Mouse (Mus musculus): Measurements from ENCODE around the gene Pnpo. TPM values are rescaled to one million over a fixed set of nuclear protein-coding genes. Genes with fewer than 3 reads are reported as not detected.

The Pnpo gene
- polyA plus RNA-seq, 1 experiment from 2014 or later = 28.2 TPM

DNA sequence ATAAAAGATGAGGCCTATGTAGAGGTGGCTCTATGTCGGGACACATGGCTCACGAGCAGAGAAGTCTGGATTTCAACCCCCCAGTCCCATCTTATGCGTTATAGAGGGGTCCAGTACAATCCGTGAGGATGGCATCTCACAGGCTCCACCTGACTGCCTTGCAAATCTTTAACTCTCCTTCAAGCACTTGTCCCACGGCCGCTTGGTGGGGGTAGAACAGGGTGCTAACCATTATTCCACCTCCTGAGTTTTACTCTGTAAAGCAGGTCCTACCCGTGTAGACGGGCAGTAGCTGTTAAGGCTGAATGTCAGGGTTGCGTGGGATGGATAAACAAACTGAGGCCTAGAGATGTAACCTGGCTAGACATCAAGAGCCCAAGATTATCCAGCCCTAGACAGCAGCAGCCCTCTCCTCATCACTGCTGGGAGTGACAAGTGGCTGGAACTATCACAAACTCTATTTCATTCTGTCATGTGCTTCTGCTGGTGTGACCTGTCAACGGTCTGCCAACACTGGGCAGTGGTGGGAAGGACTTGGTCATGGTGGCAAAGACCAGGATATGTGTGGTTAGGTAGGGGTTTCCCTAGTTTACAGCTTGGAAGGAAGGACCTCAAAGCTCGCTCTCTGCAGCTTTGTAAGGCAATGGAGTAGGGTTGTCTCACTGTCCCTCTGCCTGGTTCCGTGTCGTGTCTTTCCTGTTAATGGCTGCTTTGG lies 10.1 kb downstream of the Pnpo start:
- Histone ChIP-seq H3K9ac (no peak overlapping the region), H3K4me3 (replicated peaks) (no peak overlapping the region), H3K27me3 (peaks cover 5% of the 10 kb centered on the region; the same call in 1 of the 2 replicates), H3K36me3 (no peaks in the 10 kb centered on the region), H3K27ac (replicated peaks) (no peak overlapping the region), H3K4me2 (replicated peaks) (no peak overlapping the region), H3K9me3 (replicated peaks) (no peaks in the 10 kb centered on the region), H3K4me1 (peaks cover 12% of the 10 kb centered on the region)
- 85% methylated on average over 13 of the region's 13 CpGs for WGBS
- ATAC-seq (ENCODE audit: insufficient number of reproducible peaks, low FRiP score, low TSS enrichment, low read depth) = no peak

DNA sequence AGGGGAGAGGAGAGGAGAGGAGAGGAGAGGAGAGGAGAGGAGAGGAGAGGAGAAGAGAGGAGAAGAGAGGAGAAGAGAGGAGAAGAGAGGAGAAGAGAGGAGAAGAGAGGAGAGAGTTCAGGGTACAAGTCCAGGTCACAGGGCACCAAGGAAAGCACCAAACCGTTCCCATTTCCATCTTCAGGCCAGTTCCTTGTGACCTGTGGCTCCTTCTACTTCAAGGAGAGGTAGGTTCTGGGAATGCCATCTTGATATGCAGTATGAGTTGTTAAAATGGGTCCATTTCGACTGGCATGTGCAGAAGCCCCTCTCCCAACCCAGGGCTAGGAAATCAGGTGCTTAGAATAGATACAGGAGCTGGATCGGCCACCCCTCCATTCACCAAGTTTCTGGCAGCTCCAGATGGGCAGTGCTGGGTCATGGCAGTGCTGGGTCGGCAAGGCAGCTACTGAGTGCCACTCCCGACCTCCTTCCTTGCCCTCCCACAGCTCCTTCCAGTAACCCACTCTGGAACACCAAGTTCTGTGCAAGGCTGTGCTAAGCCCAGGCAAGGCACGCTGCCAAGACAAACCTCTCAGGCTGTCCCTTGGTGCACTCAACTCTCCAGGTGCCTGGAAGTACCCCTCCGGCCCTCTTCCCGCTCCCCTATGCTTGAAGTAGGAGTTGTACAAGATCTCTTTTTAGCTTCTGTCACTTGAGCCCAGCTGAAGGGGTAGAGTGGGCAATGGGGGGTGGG lies 12.3 kb downstream of the Pnpo start:
- H3K4me2 ChIP-seq (replicated peaks) = no peak overlapping the region
- H3K4me1 ChIP-seq = peaks cover 15% of the 10 kb centered on the region
- ATAC-seq (ENCODE audit: insufficient number of reproducible peaks, low FRiP score, low TSS enrichment, low read depth) = no peak
- H3K27me3 ChIP-seq = peaks cover 19% of the 10 kb centered on the region; the same call in 1 of the 2 replicates
- H3K36me3 ChIP-seq = no peaks in the 10 kb centered on the region
- H3K4me3 ChIP-seq (replicated peaks) = no peak overlapping the region
- H3K27ac ChIP-seq (replicated peaks) = no peak overlapping the region
- H3K9ac ChIP-seq = no peak overlapping the region
- H3K9me3 ChIP-seq (replicated peaks) = no peaks in the 10 kb centered on the region
- WGBS = 48% methylated on average over 8 of the region's 8 CpGs

DNA sequence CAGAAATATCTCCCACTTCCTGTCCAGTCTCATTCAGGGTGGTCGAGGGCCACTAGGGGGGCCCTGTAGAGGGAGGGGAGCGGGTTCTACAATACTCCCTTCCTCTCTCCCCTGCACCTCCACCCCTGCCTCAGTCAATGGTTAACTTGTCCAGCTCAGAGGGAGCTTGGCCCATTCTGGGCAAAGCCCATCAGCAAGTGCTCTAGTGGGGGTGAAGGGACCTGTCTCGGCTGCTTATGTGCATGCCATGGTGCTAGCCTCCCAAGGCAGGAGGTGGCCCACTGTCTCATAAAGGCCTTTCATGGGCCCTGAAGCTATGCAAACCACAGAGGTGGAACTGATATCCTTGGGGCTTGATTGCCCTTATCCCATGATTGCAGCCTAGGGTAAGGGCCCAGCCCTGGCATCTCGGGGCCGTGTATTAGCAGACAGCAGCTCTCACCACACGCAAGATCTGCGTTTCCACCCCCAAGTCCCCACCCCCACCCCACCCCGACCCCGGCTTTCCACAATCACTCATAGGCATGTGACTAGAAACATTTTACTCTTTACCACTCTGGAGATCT lies 13.9 kb downstream of the Pnpo start:
- Histone ChIP-seq H3K9ac (no peak overlapping the region), H3K4me1 (peaks cover 15% of the 10 kb centered on the region), H3K27ac (replicated peaks) (peak overlapping the region; percentile 48), H3K4me3 (replicated peaks) (no peak overlapping the region), H3K9me3 (replicated peaks) (no peaks in the 10 kb centered on the region), H3K36me3 (no peaks in the 10 kb centered on the region), H3K27me3 (peaks cover 19% of the 10 kb centered on the region; the same call in 1 of the 2 replicates), H3K4me2 (replicated peaks) (peak overlapping the region; percentile 24; the same call in 1 of the 2 replicates)
- WGBS = 62% methylated on average over 9 of the region's 9 CpGs
- no peak for ATAC-seq (ENCODE audit: insufficient number of reproducible peaks, low FRiP score, low TSS enrichment, low read depth)

DNA sequence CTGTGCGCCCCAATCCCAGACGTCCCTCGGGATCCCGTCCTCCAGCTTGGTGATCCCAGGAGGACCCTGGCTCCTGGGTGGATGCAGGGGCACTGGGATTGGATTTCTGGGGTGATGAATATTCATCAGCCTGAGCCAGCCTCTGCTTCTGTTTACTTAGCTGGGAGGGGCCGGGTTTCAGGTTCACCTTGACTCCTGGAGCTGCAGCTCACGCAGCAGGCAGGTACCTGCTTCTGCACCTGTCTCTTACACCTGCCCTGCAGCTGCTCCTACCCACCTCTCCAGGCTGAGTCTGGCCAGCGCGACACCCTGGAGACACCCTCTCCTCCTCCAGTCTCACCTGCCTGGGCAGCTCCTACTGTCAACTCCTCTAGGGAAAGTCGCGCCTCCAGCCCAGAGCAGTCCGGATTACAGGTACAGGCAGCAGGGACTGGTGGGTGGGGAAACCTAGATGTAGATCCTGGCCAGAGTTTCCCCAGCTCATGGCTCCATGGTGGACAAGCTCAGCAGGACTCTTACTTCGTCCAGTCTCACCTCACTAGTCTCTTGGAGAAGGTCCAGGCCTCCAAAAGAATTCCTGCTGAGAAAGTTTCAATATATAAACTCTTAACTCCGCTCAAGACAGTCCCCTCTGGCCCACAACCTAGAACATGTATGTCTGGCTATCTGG lies 14.6 kb downstream of the Pnpo start:
- Histone ChIP-seq H3K4me2 (replicated peaks) (peak overlapping the region; percentile 24), H3K27ac (replicated peaks) (peak overlapping the region; percentile 73), H3K36me3 (no peaks in the 10 kb centered on the region), H3K4me1 (peaks cover 15% of the 10 kb centered on the region), H3K9ac (0 out of 2 replicates have a peak overlapping the region, but pooled peaks have one; percentile 16), H3K27me3 (peaks cover 19% of the 10 kb centered on the region; the same call in 1 of the 2 replicates), H3K4me3 (replicated peaks) (no peak overlapping the region), H3K9me3 (replicated peaks) (no peaks in the 10 kb centered on the region)
- peak; percentile 67 for ATAC-seq (ENCODE audit: insufficient number of reproducible peaks, low FRiP score, low TSS enrichment, low read depth)
- 13% methylated on average over 13 of the region's 13 CpGs for WGBS

DNA sequence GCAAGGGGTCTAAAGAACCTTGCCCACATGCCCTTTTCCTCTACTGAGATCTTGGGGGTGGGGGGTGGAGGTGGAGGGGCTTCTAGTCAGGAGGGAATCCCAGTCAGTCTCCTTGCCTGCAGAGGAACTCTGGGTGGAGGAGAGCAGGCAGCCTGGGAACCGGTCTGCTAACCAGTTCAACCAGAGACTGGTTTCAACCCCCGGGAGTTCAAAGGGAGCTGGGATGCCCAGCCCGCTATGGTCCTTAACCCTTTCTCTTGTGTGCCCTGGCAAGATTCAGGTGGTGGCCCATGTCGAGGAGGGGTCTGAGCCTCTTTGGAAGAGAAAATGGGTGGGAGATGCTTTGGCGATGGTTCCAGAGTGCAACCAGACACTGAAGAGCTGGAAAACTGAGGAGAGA lies 15.1 kb downstream of the Pnpo start:
- H3K4me2 ChIP-seq (replicated peaks) = peak overlapping the region; percentile 24; the same call in 1 of the 2 replicates
- peak overlapping the region; percentile 73 for H3K27ac ChIP-seq (replicated peaks)

DNA sequence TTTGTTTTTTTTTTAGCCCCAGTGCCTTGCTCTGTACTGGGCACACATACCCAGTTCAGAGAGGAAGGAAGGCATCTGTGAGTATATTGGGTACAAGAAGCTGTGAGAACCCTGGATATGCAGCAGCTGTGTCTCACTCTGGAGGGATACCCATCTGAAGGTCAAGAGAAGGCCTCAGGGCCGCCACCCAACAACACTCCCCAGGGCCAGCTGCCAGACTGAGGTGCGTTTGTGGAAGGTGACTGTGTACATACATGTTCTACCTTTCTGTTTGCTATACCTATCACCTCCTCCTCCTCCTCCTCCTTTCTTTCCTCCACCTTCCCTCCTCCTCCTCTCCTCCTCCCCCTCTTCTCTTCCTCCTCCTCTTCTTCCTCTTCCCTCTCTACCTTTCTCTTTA lies 15.7 kb downstream of the Pnpo start, which contains the start of gene Prr15l:
TSS of gene Prr15l (plus strand) at position 17 of the 400 bp plus-strand sequence.
- H3K27me3 ChIP-seq = peaks cover 19% of the 10 kb centered on the region; the same call in 1 of the 2 replicates
- H3K27ac ChIP-seq (replicated peaks) = peak within 1 kb of the TSS; percentile 73
- H3K9me3 ChIP-seq (replicated peaks) = no peaks in the 10 kb centered on the region
- WGBS = 42% methylated on average over 2 of the region's 2 CpGs
- H3K4me2 ChIP-seq (replicated peaks) = peak within 1 kb of the TSS; percentile 24; the same call in 1 of the 2 replicates
- no peak within 1 kb of the TSS for H3K9ac ChIP-seq
- peaks cover 15% of the 10 kb centered on the region for H3K4me1 ChIP-seq
- no peak within 1 kb of the TSS for H3K4me3 ChIP-seq (replicated peaks)
- no peak for ATAC-seq (ENCODE audit: insufficient number of reproducible peaks, low FRiP score, low TSS enrichment, low read depth)
- no peaks in the 10 kb centered on the region for H3K36me3 ChIP-seq

More for the DNA sequence above, 15.1 kb downstream of the Pnpo start:
- Histone ChIP-seq H3K36me3 (no peaks in the 10 kb centered on the region), H3K9me3 (replicated peaks) (no peaks in the 10 kb centered on the region), H3K9ac (no peak overlapping the region), H3K27me3 (peaks cover 19% of the 10 kb centered on the region; the same call in 1 of the 2 replicates), H3K4me1 (peaks cover 15% of the 10 kb centered on the region), H3K4me3 (replicated peaks) (no peak overlapping the region)
- ATAC-seq (ENCODE audit: insufficient number of reproducible peaks, low FRiP score, low TSS enrichment, low read depth) = 0 out of 2 replicates have a peak, but pooled peaks have one; percentile 8
- 2% methylated on average over 5 of the region's 5 CpGs for WGBS

DNA sequence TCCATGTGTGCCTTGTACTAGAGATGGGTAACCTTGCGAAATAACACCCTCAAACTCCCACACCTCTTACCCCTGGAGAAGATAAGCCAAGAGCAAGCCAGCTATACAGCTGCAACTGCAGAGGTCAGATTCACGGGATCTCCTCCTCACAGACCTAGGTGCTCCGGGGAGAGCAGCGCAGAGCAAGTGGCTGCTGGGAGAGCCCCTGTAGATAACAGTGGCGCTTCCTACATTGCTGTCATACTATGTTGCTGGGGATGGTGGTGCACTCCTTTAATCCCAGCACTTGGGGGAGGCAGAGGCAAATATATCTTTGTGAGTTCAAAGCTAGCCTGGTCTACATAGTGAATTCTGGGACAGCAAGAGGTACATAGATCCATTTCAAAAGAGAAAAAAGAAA lies 17.2 kb downstream of the Pnpo start:
- Histone ChIP-seq H3K27ac (replicated peaks) (no peak overlapping the region), H3K4me2 (replicated peaks) (no peak overlapping the region), H3K4me1 (peaks cover 15% of the 10 kb centered on the region), H3K27me3 (peaks cover 19% of the 10 kb centered on the region; the same call in 1 of the 2 replicates), H3K4me3 (replicated peaks) (no peak overlapping the region), H3K36me3 (no peaks in the 10 kb centered on the region), H3K9ac (no peak overlapping the region), H3K9me3 (replicated peaks) (no peaks in the 10 kb centered on the region)
- 81% methylated on average over 5 of the region's 5 CpGs for WGBS
- no peak for ATAC-seq (ENCODE audit: insufficient number of reproducible peaks, low FRiP score, low TSS enrichment, low read depth)

DNA sequence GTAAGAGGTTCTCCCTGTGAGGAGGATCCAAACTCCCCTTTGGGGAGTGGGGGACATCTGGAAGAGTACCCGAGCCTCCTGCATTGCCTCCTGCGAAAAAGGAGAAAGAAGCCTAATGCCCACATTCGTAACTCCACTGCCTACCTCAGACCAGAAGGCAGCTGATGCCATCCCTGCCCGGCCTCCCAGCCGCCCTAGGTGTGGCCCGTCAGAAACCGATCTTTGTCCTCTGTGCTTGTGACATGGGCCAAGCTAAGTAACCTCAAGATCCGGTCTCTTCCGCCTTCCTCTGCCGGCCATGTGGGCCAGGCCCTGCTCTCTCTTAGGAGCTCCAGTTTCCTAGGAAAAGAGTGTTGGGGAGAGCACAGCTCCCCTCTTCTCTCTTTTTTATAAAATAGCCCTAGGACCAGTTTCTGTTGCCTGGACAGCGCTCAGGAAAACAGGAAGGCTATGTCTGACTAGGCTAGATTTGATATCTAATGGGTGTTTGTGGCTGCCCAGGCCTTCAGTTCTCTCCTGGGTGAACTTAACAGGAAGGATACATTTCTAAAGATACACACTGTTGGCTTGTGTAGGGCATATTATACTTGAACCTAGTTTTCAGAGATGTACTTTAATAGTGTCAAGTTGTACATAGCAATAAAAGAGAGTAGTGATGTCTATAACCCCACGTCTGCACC lies 18.2 kb downstream of the Pnpo start:
- ATAC-seq (ENCODE audit: insufficient number of reproducible peaks, low FRiP score, low TSS enrichment, low read depth) = no peak
- WGBS = 82% methylated on average over 12 of the region's 12 CpGs

DNA sequence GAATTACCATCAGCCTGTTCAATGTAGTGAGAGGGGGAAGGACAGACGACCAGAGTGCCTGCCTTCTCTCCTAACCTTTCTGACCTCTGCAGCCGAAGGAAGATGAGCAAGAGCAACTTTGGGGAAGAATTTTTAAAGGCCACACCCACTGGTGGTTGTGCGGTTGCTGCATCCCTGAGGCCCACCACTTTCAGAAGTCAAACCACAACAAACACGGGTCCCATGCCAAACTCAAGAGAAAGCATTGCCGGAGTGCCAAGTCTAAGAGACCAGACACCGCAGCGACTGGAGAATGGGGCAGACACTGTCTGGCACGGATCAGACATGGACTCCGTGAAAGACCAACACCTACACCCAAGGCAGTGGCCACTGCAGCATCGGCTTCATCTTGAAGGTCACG lies 18.9 kb downstream of the Pnpo start:
- H3K27me3 ChIP-seq = peaks cover 17% of the 10 kb centered on the region; the same call in 1 of the 2 replicates
- H3K36me3 ChIP-seq = no peaks in the 10 kb centered on the region
- no peak overlapping the region for H3K4me2 ChIP-seq (replicated peaks)
- H3K9ac ChIP-seq = no peak overlapping the region
- no peak overlapping the region for H3K27ac ChIP-seq (replicated peaks)
- no peak for ATAC-seq (ENCODE audit: insufficient number of reproducible peaks, low FRiP score, low TSS enrichment, low read depth)
- 70% methylated on average over 11 of the region's 11 CpGs for WGBS
- H3K4me1 ChIP-seq = peaks cover 15% of the 10 kb centered on the region
- no peak overlapping the region for H3K4me3 ChIP-seq (replicated peaks)
- no peaks in the 10 kb centered on the region for H3K9me3 ChIP-seq (replicated peaks)

More for the DNA sequence above, 18.2 kb downstream of the Pnpo start:
- Histone ChIP-seq H3K27me3 (peaks cover 19% of the 10 kb centered on the region; the same call in 1 of the 2 replicates), H3K36me3 (no peaks in the 10 kb centered on the region), H3K27ac (replicated peaks) (no peak overlapping the region), H3K4me2 (replicated peaks) (no peak overlapping the region), H3K9me3 (replicated peaks) (no peaks in the 10 kb centered on the region), H3K4me1 (peaks cover 15% of the 10 kb centered on the region), H3K9ac (no peak overlapping the region), H3K4me3 (replicated peaks) (no peak overlapping the region)

DNA sequence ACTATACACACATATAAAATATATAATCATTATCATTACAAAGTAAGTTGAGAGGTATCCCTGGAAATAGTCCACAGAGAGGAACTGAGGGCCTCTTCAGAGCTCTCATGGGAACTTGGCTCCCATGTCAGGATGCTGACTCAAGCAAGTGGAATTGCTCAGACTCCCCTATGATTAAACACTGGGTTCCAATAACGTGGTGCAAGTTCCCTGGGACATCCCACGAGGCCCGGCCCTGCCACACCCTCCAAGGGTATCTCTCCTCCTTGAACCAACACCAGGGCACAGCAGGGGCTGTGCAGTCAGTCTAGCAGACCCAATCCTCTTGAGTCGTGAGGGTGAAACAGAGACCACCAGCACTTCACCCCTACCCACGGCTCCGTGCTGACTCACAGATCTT lies 24.8 kb downstream of the Pnpo start:
- Histone ChIP-seq H3K27me3 (no peaks in the 10 kb centered on the region), H3K4me1 (peaks cover 15% of the 10 kb centered on the region), H3K27ac (replicated peaks) (no peak overlapping the region), H3K4me2 (replicated peaks) (no peak overlapping the region), H3K9me3 (replicated peaks) (no peaks in the 10 kb centered on the region), H3K9ac (no peak overlapping the region), H3K4me3 (replicated peaks) (no peak overlapping the region), H3K36me3 (no peaks in the 10 kb centered on the region)
- 47% methylated on average over 6 of the region's 6 CpGs for WGBS
- ATAC-seq (ENCODE audit: insufficient number of reproducible peaks, low FRiP score, low TSS enrichment, low read depth) = no peak
